Mouse (Mus musculus) liver, embryonic 11.5 days (tissue): Measurements from ENCODE around the gene Shox2. TPM values are rescaled to one million over a fixed set of nuclear protein-coding genes. Genes with fewer than 3 reads are reported as not detected.

Experiments used
- polyA plus RNA-seq: library from polyadenylated mRNA; unstranded; fragments of >200 nt; fragmentation: Nextera tagmentation; extraction: Ambion mirVana; gene quantifications from 2 replicates; pipeline ENCODE4 v1.2.1, GENCODE M21; 2014

The Shox2 gene
- polyA plus RNA-seq, 1 experiment from 2014 or later, result 2.9 TPM

Other genes starting within 250 kb of the Shox2 start
- gene Rsrc1, start 381 bp downstream of the Shox2 start, polyA plus RNA-seq, result 27.4 and 32.7 TPM in 2 replicates